Mouse (Mus musculus) forebrain, embryonic 14.5 days (tissue): ENCODE results near the gene Itgav. TPM values are rescaled to one million over a fixed set of nuclear protein-coding genes. Genes with fewer than 3 reads are reported as not detected.
"Not testable (repeated sequence)": the region's sequence is repeated elsewhere in the genome, so short reads cannot be mapped to it uniquely, and the experiment has no call there.

Source experiments
- ATAC-seq: fragments of 200-750 bp; cut with Nextera tagmentation; 2 replicates; pipeline ENCODE4 v1.8.0; 2017; ENCODE audit warnings: mild to moderate bottlenecking, moderate library complexity
- DNase-seq: peaks from one replicate; pipeline ENCODE4 v3.0.0-alpha.2; 2015; ENCODE audit warnings: low spot score
- H3K27ac ChIP-seq: fragments of 300-500 bp; sonication (generic); 2 replicates; pipeline ENCODE4 v1.5.1; 2014; ENCODE audit warnings: low read depth, mild to moderate bottlenecking, control low read depth, low read length, moderate library complexity
- H3K27me3 ChIP-seq: fragments of 300-500 bp; sonication (generic); replicated peaks from 2 replicates; pipeline ENCODE4 v1.6.1; 2014; ENCODE audit warnings: low read length, control low read depth, mixed read lengths; ENCODE audit not compliant: control insufficient read depth, insufficient read depth
- H3K36me3 ChIP-seq: fragments of 300-500 bp; sonication (generic); 2 replicates; pipeline ENCODE4 v1.6.1; 2014; ENCODE audit warnings: low read length, control low read depth; ENCODE audit not compliant: control insufficient read depth, insufficient read depth
- H3K4me1 ChIP-seq: fragments of 300-500 bp; sonication (generic); 2 replicates; pipeline ENCODE4 v1.6.1; 2014; ENCODE audit warnings: antibody characterized with exemption, low read length, control low read depth; ENCODE audit not compliant: control insufficient read depth, insufficient read depth
- H3K4me2 ChIP-seq: fragments of 300-500 bp; sonication (generic); 2 replicates; pipeline ENCODE4 v1.6.1; 2014; ENCODE audit warnings: mild to moderate bottlenecking, control low read depth, low read length
- H3K4me3 ChIP-seq: fragments of 300-500 bp; sonication (generic); 2 replicates; pipeline ENCODE4 v1.5.1; 2014; ENCODE audit warnings: low read depth, low read length, control low read depth
- H3K9ac ChIP-seq: fragments of 300-500 bp; sonication (generic); 2 replicates; pipeline ENCODE4 v1.6.1; 2014; ENCODE audit warnings: mild to moderate bottlenecking, low read length, control low read depth, moderate library complexity
- H3K9me3 ChIP-seq: fragments of 300-500 bp; sonication (generic); replicated peaks from 2 replicates; pipeline ENCODE4 v1.6.1; 2016; ENCODE audit warnings: low read length, control low read depth, mixed read lengths; ENCODE audit not compliant: control insufficient read depth
- WGBS: fragments of 180-500 bp; shearing (Covaris S2); extraction: QIAGEN DNeasy Blood & Tissue Kit; methylation state at CpG from one replicate; pipeline ENCODE4 v1.1.7; 2014; 5-methylcytosine and 5-hydroxymethylcytosine counted together
- polyA plus RNA-seq: library from polyadenylated mRNA; unstranded; fragments of >200 nt; fragmentation: Nextera tagmentation; extraction: Ambion mirVana; gene quantifications from 2 replicates; pipeline ENCODE4 v1.2.1, GENCODE M21; 2014

Itgav gene
- polyA plus RNA-seq, 1 experiment from 2014 or later: 16.2 TPM

- 88% methylated on average over 4 of the region's 4 CpGs for WGBS
- no peak overlapping the region for H3K9ac ChIP-seq
- DNase-seq: no peak
- H3K27ac ChIP-seq: no peak overlapping the region
- H3K4me3 ChIP-seq: no peak overlapping the region
- no peaks in the 10 kb centered on the region for H3K27me3 ChIP-seq
- no peaks in the 10 kb centered on the region for H3K9me3 ChIP-seq
- no peak for ATAC-seq
- no peaks in the 10 kb centered on the region for H3K36me3 ChIP-seq
- no peak overlapping the region for H3K4me2 ChIP-seq
- no peaks in the 10 kb centered on the region for H3K4me1 ChIP-seq
These were observed 23.5 kb upstream of the Itgav start for GRCm38 (mm10) chr2:83700667-83701066.

- H3K4me2 ChIP-seq: no peak overlapping the region
- H3K36me3 ChIP-seq: no peaks in the 10 kb centered on the region
- no peaks in the 10 kb centered on the region for H3K27me3 ChIP-seq
- H3K27ac ChIP-seq: no peak overlapping the region
- ATAC-seq (no peak), DNase-seq (no peak)
- no peaks in the 10 kb centered on the region for H3K9me3 ChIP-seq
- H3K9ac ChIP-seq: no peak overlapping the region
- no peak overlapping the region for H3K4me3 ChIP-seq
- no peaks in the 10 kb centered on the region for H3K4me1 ChIP-seq
- WGBS: 89% methylated on average over 7 of the region's 7 CpGs
These were observed 21.8 kb upstream of the Itgav start for GRCm38 (mm10) chr2:83702411-83702810.

GRCm38 (mm10) chr2:83705580-83706158 is 18.5 kb upstream of the Itgav start:
- no peak for DNase-seq
- Histone ChIP-seq H3K4me3 (no peak overlapping the region), H3K9ac (no peak overlapping the region), H3K27ac (no peak overlapping the region), H3K4me1 (no peaks in the 10 kb centered on the region), H3K36me3 (no peaks in the 10 kb centered on the region), H3K9me3 (no peaks in the 10 kb centered on the region), H3K4me2 (no peak overlapping the region), H3K27me3 (no peaks in the 10 kb centered on the region)
- 89% methylated on average over 9 of the region's 9 CpGs for WGBS
- no peak for ATAC-seq

GRCm38 (mm10) chr2:83709896-83710524 is 14.2 kb upstream of the Itgav start:
- Histone ChIP-seq H3K4me3 (no peak overlapping the region), H3K27me3 (no peaks in the 10 kb centered on the region), H3K9ac (no peak overlapping the region), H3K27ac (no peak overlapping the region), H3K36me3 (no peaks in the 10 kb centered on the region), H3K4me1 (no peaks in the 10 kb centered on the region), H3K9me3 (no peaks in the 10 kb centered on the region), H3K4me2 (no peak overlapping the region)
- DNase-seq (no peak), ATAC-seq (no peak)
- WGBS: 84% methylated on average over 11 of the region's 11 CpGs

- not testable (repeated sequence) for H3K4me1 ChIP-seq, H3K4me2 ChIP-seq, H3K27me3 ChIP-seq, DNase-seq, H3K9ac ChIP-seq, H3K27ac ChIP-seq, ATAC-seq, H3K4me3 ChIP-seq, H3K36me3 ChIP-seq, H3K9me3 ChIP-seq
- 71% methylated on average over 7 of the region's 7 CpGs for WGBS
These were observed 10.9 kb upstream of the Itgav start for GRCm38 (mm10) chr2:83713281-83713680.

- H3K4me1 ChIP-seq: no peaks in the 10 kb centered on the region
- DNase-seq (no peak), ATAC-seq (no peak)
- H3K4me2 ChIP-seq: no peak overlapping the region
- H3K4me3 ChIP-seq: no peak overlapping the region
- H3K27me3 ChIP-seq: no peaks in the 10 kb centered on the region
- H3K27ac ChIP-seq: no peak overlapping the region
- H3K9me3 ChIP-seq: no peaks in the 10 kb centered on the region
- 94% methylated on average over 5 of the region's 5 CpGs for WGBS
- H3K36me3 ChIP-seq: no peaks in the 10 kb centered on the region
- H3K9ac ChIP-seq: no peak overlapping the region
These were observed 10.3 kb upstream of the Itgav start for GRCm38 (mm10) chr2:83713946-83714345.

- no peaks in the 10 kb centered on the region for H3K9me3 ChIP-seq
- no peaks in the 10 kb centered on the region for H3K27me3 ChIP-seq
- H3K9ac ChIP-seq: no peak overlapping the region
- no peaks in the 10 kb centered on the region for H3K4me1 ChIP-seq
- 67% methylated on average over 6 of the region's 6 CpGs for WGBS
- H3K4me3 ChIP-seq: no peak overlapping the region
- no peak overlapping the region for H3K4me2 ChIP-seq
- H3K36me3 ChIP-seq: no peaks in the 10 kb centered on the region
- peak; percentile 52 for DNase-seq
- ATAC-seq: 0 out of 2 replicates have a peak, but pooled peaks have one; percentile 46
- H3K27ac ChIP-seq: no peak overlapping the region
These were observed 9.4 kb upstream of the Itgav start for GRCm38 (mm10) chr2:83714783-83715182.

GRCm38 (mm10) chr2:83718341-83718740 is 5.9 kb upstream of the Itgav start:
- ATAC-seq: no peak
- Histone ChIP-seq H3K9ac (no peak overlapping the region), H3K4me2 (no peak overlapping the region), H3K27me3 (no peaks in the 10 kb centered on the region), H3K4me1 (no peaks in the 10 kb centered on the region), H3K4me3 (no peak overlapping the region), H3K36me3 (no peaks in the 10 kb centered on the region), H3K9me3 (no peaks in the 10 kb centered on the region), H3K27ac (no peak overlapping the region)
- 94% methylated on average over 4 of the region's 4 CpGs for WGBS
- no peak for DNase-seq

GRCm38 (mm10) chr2:83721635-83722034 is 2.6 kb upstream of the Itgav start:
- 96% methylated on average over 3 of the region's 3 CpGs for WGBS
- no peak for ATAC-seq
- Histone ChIP-seq H3K4me1 (no peaks in the 10 kb centered on the region), H3K36me3 (no peaks in the 10 kb centered on the region), H3K27me3 (no peaks in the 10 kb centered on the region), H3K4me3 (no peak overlapping the region), H3K27ac (no peak overlapping the region), H3K9ac (no peak overlapping the region), H3K9me3 (no peaks in the 10 kb centered on the region), H3K4me2 (no peak overlapping the region)
- DNase-seq: no peak
